Mouse (Mus musculus) thymus, postnatal 4 days (tissue): ENCODE measurements around the gene Tnn.
A peak's percentile ranks its signal among the peaks of the same experiment; 100 is the strongest.

Source experiments
- DNase-seq: peaks from one replicate; pipeline ENCODE4 v3.0.0; 2021

Tnn gene

DNA sequence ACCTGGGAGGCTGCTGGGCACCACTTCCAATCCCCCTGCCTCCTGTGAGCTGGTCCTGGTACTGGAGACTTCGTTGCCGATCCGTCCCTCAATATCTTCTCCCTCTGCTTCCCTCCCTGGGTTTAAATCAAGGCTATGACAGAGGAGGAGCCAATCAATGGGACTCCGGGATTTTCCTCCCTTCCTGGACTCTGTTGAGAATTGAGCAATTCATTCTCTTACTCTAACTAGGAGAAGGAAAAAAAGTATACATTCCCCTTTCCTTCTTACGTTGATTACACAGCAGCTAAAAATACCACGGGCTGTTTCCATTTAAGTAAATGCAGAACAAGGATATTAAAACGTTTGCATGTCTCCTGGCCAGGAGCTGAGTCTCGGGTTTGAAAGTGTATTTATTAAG is at the start of gene Tnn:
Gene Tnn (minus strand): TSS at position 101 of the 400 bp plus-strand sequence.
- no peak for DNase-seq

DNA sequence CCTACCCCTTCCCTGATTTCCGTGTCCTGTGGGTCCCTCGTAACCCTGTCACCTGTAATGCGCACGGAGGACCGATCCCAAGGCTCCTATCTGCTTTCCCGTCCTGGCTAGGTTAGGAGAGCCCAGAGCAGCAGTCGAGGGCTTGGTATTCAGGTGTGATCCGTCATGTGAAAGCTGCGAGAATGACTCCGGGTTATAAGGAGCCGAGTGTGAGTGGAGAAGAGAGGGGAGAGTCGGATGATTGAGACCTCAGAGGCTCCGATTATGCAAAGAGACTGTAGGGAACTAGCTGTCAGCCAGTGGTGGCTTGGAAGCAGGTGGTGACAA is 41.9 kb upstream of the Tnn start:
- DNase-seq = no peak

- peak; percentile 99 for DNase-seq
These were observed 41.4 kb upstream of the Tnn start, which contains the start of gene Mrps14 for GRCm38 (mm10) chr1:160194529-160195336. TSS of gene Mrps14 (plus strand) at chr1:160195215.

DNA sequence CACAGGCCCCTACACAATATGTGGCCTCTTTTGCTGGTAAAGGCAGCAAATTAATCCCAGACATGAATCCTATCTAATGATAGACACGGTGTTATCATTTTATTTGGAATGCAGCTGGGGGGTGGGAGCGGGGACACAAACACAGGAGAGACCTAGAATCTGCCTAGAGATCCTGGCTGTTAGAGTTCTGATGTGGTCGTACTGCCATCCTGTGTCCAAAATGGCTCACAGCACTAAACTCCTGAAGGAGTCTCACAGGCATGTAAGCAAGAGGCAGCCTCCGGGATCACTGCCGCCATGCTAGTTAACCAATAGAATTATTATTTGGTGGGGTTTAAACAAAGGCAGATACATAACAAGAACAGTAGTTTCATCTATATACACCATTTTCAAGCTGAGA is 31.1 kb upstream of the Tnn start:
- peak; percentile 19 for DNase-seq

DNA sequence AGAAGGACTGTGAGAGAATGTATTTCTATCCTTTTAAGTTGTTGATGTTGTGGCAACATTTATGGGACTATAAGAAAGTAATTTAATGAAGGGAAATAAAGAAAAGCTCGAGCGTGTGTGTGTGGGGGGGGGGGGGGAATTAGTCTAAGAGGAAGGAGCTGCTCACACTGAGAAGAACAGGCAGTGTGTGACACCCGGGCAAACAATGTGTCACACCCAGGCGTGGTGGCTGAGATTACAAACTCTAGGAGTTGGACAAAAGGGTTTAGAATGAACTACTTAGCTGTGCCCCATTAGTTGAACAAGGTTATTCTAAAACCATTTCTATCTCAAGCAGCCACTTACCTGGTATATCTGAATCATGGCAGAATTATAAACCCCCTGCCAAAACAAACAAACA is 27.8 kb upstream of the Tnn start:
- DNase-seq = no peak

DNA sequence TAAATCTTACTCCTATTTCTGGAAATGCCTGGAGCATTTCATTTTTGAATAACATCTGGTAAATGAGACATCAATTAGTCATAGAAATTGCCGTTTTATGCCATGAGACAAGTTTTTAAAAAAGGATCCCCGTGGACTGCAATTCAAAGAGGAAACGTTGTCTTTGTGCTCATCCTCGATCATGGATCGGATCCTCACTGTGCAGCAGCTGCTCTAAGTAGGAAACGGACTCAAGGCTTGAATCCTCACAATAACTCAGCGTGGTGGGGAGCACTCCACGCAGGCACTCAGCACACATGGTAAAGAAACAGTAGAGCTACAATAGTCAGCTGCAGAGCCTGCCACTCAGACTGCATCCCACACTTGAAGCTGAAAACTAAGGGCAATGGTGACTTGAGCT is 23.5 kb upstream of the Tnn start:
- no peak for DNase-seq

GRCm38 (mm10) chr1:160166600-160166999 is 13.2 kb upstream of the Tnn start:
- no peak for DNase-seq

DNA sequence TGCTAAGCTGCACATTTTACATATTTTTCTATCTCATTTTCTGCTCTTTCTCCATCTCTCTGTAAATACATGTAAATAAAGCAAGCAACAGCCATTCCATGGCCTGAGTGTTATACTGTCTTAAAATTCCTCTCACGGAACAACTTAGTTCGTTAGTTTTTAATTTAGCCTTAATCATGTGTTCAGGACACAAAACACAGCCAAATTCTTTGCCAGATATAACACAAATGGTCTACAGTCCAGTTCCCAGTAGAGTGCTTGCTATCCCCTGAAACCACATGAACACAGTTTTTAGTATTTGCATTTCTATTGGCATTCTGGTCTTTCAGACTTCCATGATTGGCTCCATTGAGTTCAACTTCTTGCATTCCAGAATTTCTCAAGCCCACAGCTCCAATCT is 4.8 kb upstream of the Tnn start:
- DNase-seq = no peak

- DNase-seq = no peak
These were observed 2.7 kb downstream of the Tnn start for GRCm38 (mm10) chr1:160150726-160151125.

DNA sequence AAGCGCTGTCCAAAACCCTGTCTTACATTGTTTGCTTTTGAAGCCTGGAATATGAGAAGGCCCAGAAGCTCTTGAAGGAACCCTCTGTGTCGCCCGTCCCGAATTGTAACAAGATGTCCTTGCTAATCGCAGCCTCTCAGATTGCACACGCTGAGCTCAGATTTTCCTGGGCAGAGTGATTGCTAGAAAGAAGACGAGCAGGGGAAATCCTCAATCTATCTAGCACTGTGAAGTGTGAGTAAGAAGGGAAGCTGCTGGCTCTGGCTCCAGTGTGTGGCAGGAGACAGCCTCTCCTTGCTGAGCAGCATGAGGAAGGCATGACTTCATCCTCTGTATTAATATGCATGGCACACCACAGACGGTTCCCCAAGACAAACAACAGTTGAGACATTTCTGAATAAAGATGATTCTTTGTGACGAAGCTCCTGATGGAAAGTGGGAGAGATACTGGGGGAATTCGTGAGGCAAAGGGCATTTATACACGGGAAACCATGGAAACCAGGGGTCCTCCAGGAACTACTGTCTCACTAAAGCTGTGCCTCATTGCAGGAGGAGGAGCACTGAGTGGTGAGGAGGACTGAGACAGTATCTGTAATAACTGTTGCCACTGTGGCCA is 4.0 kb downstream of the Tnn start:
- DNase-seq = no peak

DNA sequence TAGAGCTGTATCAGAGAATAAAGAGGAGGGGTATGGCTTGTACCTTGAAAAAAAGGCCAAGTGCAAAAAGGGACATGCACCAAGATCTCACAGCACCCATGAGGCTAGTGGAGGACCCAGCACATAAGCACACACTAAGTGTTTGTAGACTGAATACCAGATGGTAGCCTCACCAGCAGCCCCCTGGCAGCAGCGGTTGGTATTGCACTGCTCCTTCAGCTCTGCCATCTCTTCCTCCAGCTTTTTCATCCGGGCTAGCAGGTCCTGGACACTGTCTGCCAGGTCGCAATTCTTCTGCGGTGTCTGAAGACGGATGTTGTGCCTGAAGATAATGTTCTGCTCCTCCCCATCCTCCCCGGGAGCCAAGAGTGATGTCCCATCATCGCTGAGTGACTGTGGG is 6.1 kb downstream of the Tnn start:
- DNase-seq = no peak

- DNase-seq = no peak
These were observed 7.8 kb downstream of the Tnn start for GRCm38 (mm10) chr1:160145606-160146005.

DNA sequence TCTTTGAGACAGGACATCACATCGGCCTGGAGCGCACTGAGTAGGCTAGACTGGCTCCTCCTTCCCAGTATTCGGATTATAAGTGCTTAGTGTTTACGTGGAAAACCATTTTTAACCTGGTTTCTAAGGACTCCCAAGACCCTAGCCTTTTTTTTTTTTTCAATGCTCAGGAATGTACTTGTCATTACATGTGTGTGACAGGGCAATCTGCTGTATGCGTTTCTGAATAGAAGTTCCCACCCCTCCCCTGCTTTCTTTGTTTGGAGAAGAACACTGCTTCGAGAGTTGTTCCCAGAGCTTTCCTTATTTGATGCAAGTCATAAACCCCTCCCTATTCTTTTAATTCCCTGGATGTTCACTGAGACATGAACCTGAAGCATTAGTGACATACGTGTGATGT is 9.0 kb downstream of the Tnn start:
- DNase-seq = no peak

GRCm38 (mm10) chr1:160136362-160136890 is 17.0 kb downstream of the Tnn start:
- no peak for DNase-seq

GRCm38 (mm10) chr1:160133464-160134079 is 19.8 kb downstream of the Tnn start:
- DNase-seq = no peak

DNA sequence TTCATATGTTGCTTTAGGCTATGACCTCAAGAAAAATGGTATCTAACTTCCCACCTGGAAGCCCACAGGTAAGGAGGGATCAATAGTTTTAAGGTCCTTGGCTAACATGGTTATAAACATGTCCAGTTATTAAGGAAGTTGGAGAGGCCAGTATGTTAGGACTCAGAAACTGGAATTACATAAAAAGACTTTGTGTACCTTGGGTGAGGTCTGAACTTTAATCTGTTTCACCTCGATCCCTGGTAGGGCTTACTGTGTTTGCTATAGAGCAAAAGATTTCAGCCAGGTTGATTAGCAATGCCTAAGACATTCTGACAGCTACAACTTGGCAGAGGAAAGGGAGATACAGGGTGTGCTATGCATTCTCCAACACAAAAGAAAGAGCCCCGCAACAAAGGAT is 29.4 kb downstream of the Tnn start:
- DNase-seq = no peak

DNA sequence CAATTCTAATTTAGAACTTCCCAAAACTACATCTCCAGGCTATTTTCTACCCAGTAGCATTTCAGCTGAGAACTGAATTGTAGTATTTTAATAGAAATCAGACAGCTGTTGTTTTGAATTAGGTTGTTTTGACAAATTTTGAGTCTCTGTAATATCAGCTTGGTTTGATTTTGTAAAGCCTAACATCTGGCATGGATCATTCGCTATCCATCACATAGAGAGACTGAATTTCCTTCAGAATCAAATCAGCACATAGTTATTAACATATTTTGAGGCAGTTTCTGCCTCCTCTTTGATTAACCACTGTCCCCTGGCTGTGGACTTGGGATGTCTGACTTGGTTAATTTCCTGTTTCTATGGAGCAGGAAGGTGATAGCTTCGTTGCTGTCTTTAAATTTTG is 44.8 kb downstream of the Tnn start:
- no peak for DNase-seq

- DNase-seq = no peak
These were observed 48.0 kb downstream of the Tnn start for GRCm38 (mm10) chr1:160105426-160105825.

GRCm38 (mm10) chr1:160100996-160101395 is 52.4 kb downstream of the Tnn start:
- no peak for DNase-seq

GRCm38 (mm10) chr1:160099659-160100302 is 53.6 kb downstream of the Tnn start:
- DNase-seq = no peak

DNA sequence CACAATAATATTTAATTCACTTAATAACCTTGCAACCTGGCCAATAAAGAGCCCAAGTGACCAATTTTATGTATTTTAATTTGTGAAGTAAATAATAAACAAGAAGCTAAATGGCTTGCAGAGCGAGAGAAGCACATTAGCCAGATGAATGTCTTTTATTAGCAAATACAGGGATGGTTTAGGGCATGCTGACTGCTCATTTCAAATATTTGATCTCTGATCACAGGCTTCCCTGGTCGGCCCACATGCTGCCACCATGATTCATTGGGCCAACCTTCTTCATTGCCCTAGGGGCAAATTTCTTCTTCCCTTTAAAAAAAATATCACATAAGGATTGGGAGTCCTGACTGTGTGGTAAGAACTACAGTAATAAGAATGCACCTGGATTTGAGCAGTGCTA is 66.7 kb downstream of the Tnn start:
- no peak for DNase-seq

DNA sequence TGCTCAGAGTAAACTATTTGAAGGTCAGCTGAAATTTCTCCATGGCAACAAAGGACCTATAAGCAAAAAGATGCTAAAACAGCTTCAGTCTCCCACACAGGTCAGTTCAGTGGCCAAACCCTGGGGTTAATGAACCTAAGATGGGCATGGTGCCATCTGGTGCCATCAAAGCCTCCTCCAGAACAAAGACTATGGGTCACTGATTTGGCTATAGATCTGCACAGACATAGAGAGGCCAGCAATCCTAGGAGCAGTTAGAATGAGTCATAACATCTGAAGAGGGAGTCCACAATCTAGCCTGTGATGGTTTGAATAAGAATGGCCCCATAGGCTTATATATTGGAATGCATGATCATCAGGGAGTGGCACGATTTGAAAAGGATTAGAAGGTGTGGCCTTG is 69.1 kb downstream of the Tnn start:
- DNase-seq = no peak

GRCm38 (mm10) chr1:160082647-160083046 is 70.7 kb downstream of the Tnn start:
- DNase-seq = no peak
